ENCODE assay signal across 10 mouse cellular contexts in the genomic region with DNA sequence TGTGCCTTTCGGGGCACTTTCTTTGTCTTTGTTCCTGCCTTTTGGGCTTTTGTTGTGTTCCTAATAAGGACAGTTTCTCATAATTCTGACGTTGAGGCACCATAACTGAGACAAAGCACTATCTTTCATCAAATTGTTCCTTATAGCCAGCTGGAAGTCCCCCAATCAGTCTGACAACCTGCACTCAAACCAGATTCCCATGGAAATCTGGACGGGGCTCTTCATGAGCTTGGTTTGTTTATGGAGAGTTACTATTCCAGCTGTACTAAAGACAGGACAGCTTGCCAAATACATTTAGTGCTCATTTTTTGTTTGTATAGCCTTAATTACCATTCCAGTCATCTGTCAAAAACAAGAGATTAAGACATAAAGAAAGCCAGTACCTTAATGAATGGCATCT.
"Had no signal": no experiment of that assay in that cellular context is flagged by ENCODE, and none has a peak within 500 bp of the region (broad histone marks: within the 10 kb centered on the region; RNA-seq: fewer than 3 reads in every experiment).

No protein-coding gene starts in this region.

- H3K27ac ChIP-seq: left cerebral cortex, adult 2 months; limb, embryonic 10.5 days; liver, embryonic 14.5 days; midbrain, embryonic 13.5 days had no signal

- H3K9ac ChIP-seq: liver, embryonic 14.5 days; midbrain, embryonic 13.5 days had no signal

- H3K9me3 ChIP-seq: limb, embryonic 10.5 days; midbrain, embryonic 13.5 days had no signal

- H3K4me1 ChIP-seq: limb, embryonic 10.5 days; midbrain, embryonic 13.5 days had no signal

- H3K36me3 ChIP-seq: limb, embryonic 10.5 days; midbrain, embryonic 13.5 days had no signal

- ATAC-seq: inflammation-experienced regulatory T-cells, adult 6 months; midbrain, embryonic 13.5 days had no signal

- H3K4me2 ChIP-seq: midbrain, embryonic 13.5 days had no signal

- DNase-seq: kidney, adult 8-10 months; kidney, postnatal 25 days; right cerebral cortex, postnatal 14 days; thymus, adult 2 months; thymus, postnatal 25 days had no signal

- H3K4me3 ChIP-seq: left cerebral cortex, adult 2 months; limb, embryonic 10.5 days; midbrain, embryonic 13.5 days had no signal

- H3K27me3 ChIP-seq: midbrain, embryonic 13.5 days had no signal
